Mouse (Mus musculus): ENCODE results near the gene Fam3c. TPM values are rescaled to one million over a fixed set of nuclear protein-coding genes. Genes with fewer than 3 reads are reported as not detected.

The Fam3c gene
- total RNA-seq, 4 experiments from 2014 or later, result 80.0 to 93.2 (median 85.2) TPM

Other genes with a start within 250 kb of the Fam3c start
- 1 to 10 TPM in 1 of 4 experiments, under 1 TPM in 3; 0.68 to 1.8 (median 0.77) TPM for gene Wnt16, start 68.0 kb downstream of the Fam3c start, total RNA-seq (2022)